Mouse (Mus musculus): ENCODE data around the gene 1500009C09Rik. TPM values are rescaled to one million over a fixed set of nuclear protein-coding genes. Genes with fewer than 3 reads are reported as not detected.

The 1500009C09Rik gene
- polyA plus RNA-seq, 2 experiments: 0.02 TPM; not detected in 1

DNA sequence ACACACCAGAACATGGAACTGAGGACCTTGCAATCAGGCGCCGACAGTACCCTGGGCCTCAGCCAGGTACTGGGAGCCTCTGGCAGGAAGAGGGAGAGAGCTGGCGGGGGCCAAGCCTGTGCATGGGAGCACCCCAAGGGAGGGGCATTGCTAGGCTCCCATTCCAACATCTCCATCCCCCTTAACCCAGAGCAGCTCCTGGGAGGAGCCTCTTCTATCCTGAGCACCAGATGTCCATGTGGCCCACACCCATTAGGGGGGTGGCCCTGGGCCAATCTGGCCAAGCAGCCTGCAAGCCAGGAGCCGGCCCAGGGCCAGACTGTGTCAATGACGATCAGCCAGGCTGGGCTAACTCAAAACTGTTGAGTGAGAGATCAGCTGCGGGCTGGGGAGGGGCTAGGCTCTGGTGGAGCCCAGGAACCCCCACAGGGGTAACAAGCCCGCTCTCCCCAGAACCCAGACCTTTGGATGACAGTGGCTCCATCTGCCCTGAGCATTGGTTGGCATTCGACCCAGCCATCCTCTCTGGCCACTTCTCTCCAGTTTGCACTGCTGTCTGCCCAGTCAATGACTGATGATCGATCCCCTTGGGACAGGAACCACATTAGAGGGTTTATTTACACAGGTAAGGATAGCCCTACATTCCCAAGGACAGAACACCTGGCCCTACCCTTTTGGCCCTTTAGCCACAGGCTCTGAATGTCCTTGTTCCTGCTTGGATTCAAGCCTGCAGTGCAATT is 45.7 kb upstream of the 1500009C09Rik start:
- Histone ChIP-seq H3K4me1 (replicated peaks; ENCODE audit: control insufficient read depth in 2 of 2, insufficient read depth in 2 of 2, low read length in 1 of 2) (no peaks in the 10 kb centered on the region), H3K4me3 (ENCODE audit: insufficient read depth in 1 of 2, low read depth in 2 of 2, low read length in 2 of 2) (no peak overlapping the region), H3K27me3 (ENCODE audit: control insufficient read depth, insufficient read depth, low read length) (peaks cover 34% of the 10 kb centered on the region), H3K9me3 (ENCODE audit: control insufficient read depth, low read length) (no peaks in the 10 kb centered on the region), H3K4me2 (ENCODE audit: low read depth) (no peak overlapping the region), H3K9ac (replicated peaks) (no peak overlapping the region), H3K27ac (no peak overlapping the region), H3K36me3 (replicated peaks; ENCODE audit: control insufficient read depth, insufficient read depth, low read depth) (peaks cover 21% of the 10 kb centered on the region)
- TF ChIP-seq EP300 (IDR thresholded peaks at IDR 0.05; ENCODE audit: low read depth) (no peak), CTCF (IDR thresholded peaks at IDR 0.05; ENCODE audit: low read depth) (no peak)
- DNase-seq (ENCODE audit: low read depth in 3 of 3, low spot score in 3 of 3) (no peak), ATAC-seq (ENCODE audit: insufficient read depth) (no peak; the same call in none of the 2 replicates)
- 73% methylated on average over 9 of the region's 9 CpGs for WGBS (ENCODE audit: insufficient replicate concordance)

DNA sequence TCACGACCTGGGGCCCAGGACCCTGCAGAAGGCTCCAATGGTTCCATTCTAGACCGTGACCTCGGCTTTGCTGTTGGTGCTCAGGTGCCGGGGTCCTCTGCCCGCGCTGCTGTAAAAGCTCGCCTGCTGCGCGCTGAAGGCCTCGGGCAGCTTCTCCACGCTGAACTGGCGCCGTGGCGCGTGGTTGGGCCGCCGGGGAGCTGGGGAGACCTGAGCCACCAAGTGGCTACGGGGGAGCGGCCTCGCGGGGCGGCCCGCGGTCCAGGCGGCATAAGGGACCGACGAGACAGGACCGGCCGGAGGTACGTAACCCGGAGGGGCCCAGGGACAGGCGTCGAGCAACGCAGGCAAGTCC is 45.1 kb upstream of the 1500009C09Rik start:
- DNase-seq (ENCODE audit: low read depth in 3 of 3, low spot score in 3 of 3): no peak
- TF ChIP-seq CTCF (IDR thresholded peaks at IDR 0.05; ENCODE audit: low read depth) (no peak), EP300 (IDR thresholded peaks at IDR 0.05; ENCODE audit: low read depth) (no peak)
- H3K36me3 ChIP-seq (replicated peaks; ENCODE audit: control insufficient read depth, insufficient read depth, low read depth): peaks cover 16% of the 10 kb centered on the region; the same call in 1 of the 2 replicates
- no peak overlapping the region for H3K4me2 ChIP-seq (ENCODE audit: low read depth)
- WGBS (ENCODE audit: insufficient replicate concordance): 49% methylated on average over 34 of the region's 34 CpGs
- H3K27ac ChIP-seq: no peak overlapping the region
- H3K9me3 ChIP-seq (ENCODE audit: control insufficient read depth, low read length): no peaks in the 10 kb centered on the region
- H3K9ac ChIP-seq (replicated peaks): no peak overlapping the region
- H3K4me1 ChIP-seq (replicated peaks; ENCODE audit: control insufficient read depth in 2 of 2, insufficient read depth in 2 of 2, low read length in 1 of 2): no peaks in the 10 kb centered on the region
- no peak for ATAC-seq (ENCODE audit: insufficient read depth)
- H3K4me3 ChIP-seq (ENCODE audit: insufficient read depth in 1 of 2, low read depth in 2 of 2, low read length in 2 of 2): no peak overlapping the region
- peaks cover 39% of the 10 kb centered on the region for H3K27me3 ChIP-seq (ENCODE audit: control insufficient read depth, insufficient read depth, low read length)

- 50% methylated on average over 30 of the region's 30 CpGs for WGBS (ENCODE audit: insufficient replicate concordance)
- H3K9me3 ChIP-seq (ENCODE audit: control insufficient read depth, low read length): no peaks in the 10 kb centered on the region
- no peak overlapping the region for H3K27ac ChIP-seq
- DNase-seq (ENCODE audit: low read depth in 3 of 3, low spot score in 3 of 3): no peak
- H3K4me1 ChIP-seq (replicated peaks; ENCODE audit: control insufficient read depth in 2 of 2, insufficient read depth in 2 of 2, low read length in 1 of 2): no peaks in the 10 kb centered on the region
- no peak overlapping the region for H3K4me2 ChIP-seq (ENCODE audit: low read depth)
- H3K36me3 ChIP-seq (replicated peaks; ENCODE audit: control insufficient read depth, insufficient read depth, low read depth): peaks cover 14% of the 10 kb centered on the region; the same call in 1 of the 2 replicates
- TF ChIP-seq CTCF (IDR thresholded peaks at IDR 0.05; ENCODE audit: low read depth) (no peak), EP300 (IDR thresholded peaks at IDR 0.05; ENCODE audit: low read depth) (no peak)
- peaks cover 45% of the 10 kb centered on the region for H3K27me3 ChIP-seq (ENCODE audit: control insufficient read depth, insufficient read depth, low read length)
- no peak for ATAC-seq (ENCODE audit: insufficient read depth)
- no peak overlapping the region for H3K4me3 ChIP-seq (ENCODE audit: insufficient read depth in 1 of 2, low read depth in 2 of 2, low read length in 2 of 2)
- no peak overlapping the region for H3K9ac ChIP-seq (replicated peaks)
Observed at GRCm38 (mm10) chr15:82207504-82208219, 44.5 kb upstream of the 1500009C09Rik start.

DNA sequence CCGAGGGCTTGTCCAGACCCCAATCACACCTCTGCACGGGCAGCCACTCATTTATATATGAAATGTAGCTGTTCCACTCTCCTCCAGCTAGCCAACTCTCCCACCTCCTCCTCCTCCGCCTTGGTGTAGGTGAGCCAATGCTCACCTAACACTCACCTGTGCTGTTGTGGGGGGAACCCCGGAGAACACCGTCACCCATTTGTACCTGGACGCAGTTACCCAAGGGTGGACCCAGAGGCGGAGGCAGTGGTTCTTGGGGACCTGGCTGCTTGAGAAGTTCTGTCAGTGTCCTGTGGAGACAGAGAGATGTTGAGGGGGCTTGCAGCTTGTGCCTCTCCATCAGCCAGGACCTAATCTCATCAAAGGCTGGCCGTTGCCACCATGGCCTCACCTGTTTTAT is 43.9 kb upstream of the 1500009C09Rik start:
- no peak for ATAC-seq (ENCODE audit: insufficient read depth)
- H3K27me3 ChIP-seq (ENCODE audit: control insufficient read depth, insufficient read depth, low read length): peaks cover 52% of the 10 kb centered on the region
- H3K36me3 ChIP-seq (replicated peaks; ENCODE audit: control insufficient read depth, insufficient read depth, low read depth): peaks cover 11% of the 10 kb centered on the region; the same call in 1 of the 2 replicates
- TF ChIP-seq CTCF (IDR thresholded peaks at IDR 0.05; ENCODE audit: low read depth): no peak
- no peak for TF ChIP-seq EP300 (IDR thresholded peaks at IDR 0.05; ENCODE audit: low read depth)
- H3K4me1 ChIP-seq (replicated peaks; ENCODE audit: control insufficient read depth in 2 of 2, insufficient read depth in 2 of 2, low read length in 1 of 2): no peaks in the 10 kb centered on the region
- H3K27ac ChIP-seq: no peak overlapping the region
- DNase-seq (ENCODE audit: low read depth in 3 of 3, low spot score in 3 of 3): no peak
- WGBS (ENCODE audit: insufficient replicate concordance): 70% methylated on average over 8 of the region's 8 CpGs
- H3K9ac ChIP-seq (replicated peaks): no peak overlapping the region
- no peak overlapping the region for H3K4me2 ChIP-seq (ENCODE audit: low read depth)
- H3K4me3 ChIP-seq (ENCODE audit: insufficient read depth in 1 of 2, low read depth in 2 of 2, low read length in 2 of 2): no peak overlapping the region
- H3K9me3 ChIP-seq (ENCODE audit: control insufficient read depth, low read length): no peaks in the 10 kb centered on the region
